ENCODE assay signal across 11 mouse cellular contexts in genomic region chr1:25057656-25058055, GRCm38 (mm10).
A peak's percentile ranks its signal among the peaks of the same experiment; 100 is the strongest.
DNase-seq lines count a peak whose midpoint lies in the region; ATAC-seq lines count a peak whose summit lies in the region.
"Had no signal": no experiment of that assay in that cellular context is flagged by ENCODE, and none has a peak within 500 bp of the region (broad histone marks: within the 10 kb centered on the region; RNA-seq: fewer than 3 reads in every experiment).

No protein-coding gene starts in this region.

- no peaks in the 10 kb centered on the region for H3K27me3 ChIP-seq in hindbrain, embryonic 16.5 days (replicated peaks; ENCODE audit: control insufficient read depth, insufficient read depth, low read length)
- H3K27me3 ChIP-seq in hindbrain, embryonic 10.5 days (ENCODE audit: insufficient read depth, poor library complexity, severe bottlenecking): no peaks in the 10 kb centered on the region
- H3K27me3 ChIP-seq: limb, embryonic 13.5 days had no signal

- H3K4me1 ChIP-seq in hindbrain, embryonic 16.5 days (ENCODE audit: control insufficient read depth, insufficient read depth, low read depth, low read length): no peaks in the 10 kb centered on the region
- no peaks in the 10 kb centered on the region for H3K4me1 ChIP-seq in hindbrain, embryonic 10.5 days (replicated peaks)

- H3K27ac ChIP-seq in hindbrain, embryonic 16.5 days (ENCODE audit: low read depth, low read length): no peak overlapping the region
- no peak overlapping the region for H3K27ac ChIP-seq in hindbrain, embryonic 10.5 days
- H3K27ac ChIP-seq: limb, embryonic 13.5 days had no signal

- no peak overlapping the region for H3K4me2 ChIP-seq in hindbrain, embryonic 16.5 days (ENCODE audit: low read length)
- H3K4me2 ChIP-seq: limb, embryonic 13.5 days had no signal

- peak; percentile 66 for ATAC-seq in hindbrain, embryonic 16.5 days
- ATAC-seq: intestine, embryonic 16.5 days had no signal

- H3K9ac ChIP-seq in hindbrain, embryonic 16.5 days (ENCODE audit: low read depth, low read length): no peak overlapping the region
- H3K9ac ChIP-seq: limb, embryonic 13.5 days had no signal

- WGBS in hindbrain, embryonic 16.5 days: 74% methylated on average over 2 of the region's 2 CpGs
- WGBS in hindbrain, embryonic 10.5 days: 84% methylated on average over 2 of the region's 2 CpGs

- H3K4me3 ChIP-seq in hindbrain, embryonic 16.5 days (ENCODE audit: low read length): no peak overlapping the region
- H3K4me3 ChIP-seq in hindbrain, embryonic 10.5 days: no peak overlapping the region
- H3K4me3 ChIP-seq: limb, embryonic 13.5 days had no signal

- no peaks in the 10 kb centered on the region for H3K9me3 ChIP-seq in hindbrain, embryonic 16.5 days (ENCODE audit: control insufficient read depth, low read length)
- H3K9me3 ChIP-seq in hindbrain, embryonic 10.5 days: no peaks in the 10 kb centered on the region
- H3K9me3 ChIP-seq: limb, embryonic 13.5 days had no signal

- DNase-seq in hindbrain, embryonic 10.5 days (ENCODE audit: low spot score): no peak
- DNase-seq in cerebellum, adult 18-20 months: peak; percentile 30 to 57
- peak; percentile 29 to 64 for DNase-seq in cerebellum, postnatal 14 days
- DNase-seq in lung, postnatal 25 days (ENCODE audit: low spot score): peak; percentile 84
- no peak for DNase-seq in adrenal gland, postnatal 25 days
- DNase-seq in right cerebral cortex, postnatal 36 days (ENCODE audit: low spot score in 2 of 2): no peak
- DNase-seq: kidney, postnatal 25 days; thymus, postnatal 36 days had no signal

- H3K36me3 ChIP-seq in hindbrain, embryonic 16.5 days (ENCODE audit: control insufficient read depth, insufficient read depth, low read length): no peaks in the 10 kb centered on the region
- no peaks in the 10 kb centered on the region for H3K36me3 ChIP-seq in hindbrain, embryonic 10.5 days
- H3K36me3 ChIP-seq: limb, embryonic 13.5 days had no signal

Comparison
In these comparisons a context has a peak if more than half of its experiments do, and no peak if none do; other contexts are left out.
1. DNase-seq: peak in cerebellum, adult 18-20 months (2 of 2), cerebellum, postnatal 14 days (2 of 2) and lung, postnatal 25 days (single experiment); none in hindbrain, embryonic 10.5 days (single experiment), adrenal gland, postnatal 25 days (single experiment) and right cerebral cortex, postnatal 36 days (0 of 2).